Mouse (Mus musculus): Measurements from ENCODE around the gene Acsm3. TPM values are rescaled to one million over a fixed set of nuclear protein-coding genes. Genes with fewer than 3 reads are reported as not detected.

Gene Acsm3
- total RNA-seq, 2 experiments from 2014 or later = 24.0 to 47.6 TPM

GRCm38 (mm10) chr7:119795311-119795710 lies 34.6 kb downstream of the Acsm3 start:
- no peak for DNase-seq

DNA sequence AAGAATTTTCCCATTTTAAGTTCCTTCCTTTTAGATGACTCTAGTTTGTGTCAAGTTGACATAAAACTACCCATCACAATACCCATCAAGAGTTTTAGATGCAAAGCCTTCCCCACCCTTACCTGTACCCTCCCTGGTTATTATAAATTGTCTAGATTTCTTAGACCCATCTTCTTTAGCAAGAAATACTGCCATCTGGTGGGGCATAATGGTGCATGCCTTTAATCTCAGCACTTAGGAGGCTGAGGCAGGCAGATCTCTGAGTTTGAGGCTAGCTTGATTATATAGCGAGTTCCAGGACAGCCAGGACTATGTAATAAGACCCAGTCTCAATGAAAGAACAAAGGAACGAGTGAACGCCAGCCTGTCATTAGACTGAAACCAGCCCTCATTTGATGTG lies 39.8 kb downstream of the Acsm3 start:
- DNase-seq = peak in 1 of 2 experiments; percentile 4

DNA sequence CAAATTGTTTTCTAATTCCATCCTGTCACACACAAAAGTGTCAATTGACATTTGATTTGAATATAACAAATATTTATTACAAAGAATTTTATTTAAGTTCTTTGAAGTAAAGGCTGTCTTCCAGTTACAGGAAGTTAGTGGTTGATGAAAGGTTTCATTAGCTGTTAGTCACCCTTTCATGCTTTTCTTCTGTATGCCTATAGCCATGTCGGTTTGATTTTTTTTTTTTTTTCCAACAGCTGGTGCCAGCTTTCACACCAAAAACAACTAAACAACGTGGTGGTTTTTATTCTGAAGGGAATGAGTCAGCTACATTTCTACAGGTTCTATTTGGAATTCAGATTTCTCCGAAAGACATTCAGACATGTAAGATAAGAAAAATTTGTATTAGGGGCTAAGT lies 40.3 kb downstream of the Acsm3 start:
- DNase-seq = no peak

DNA sequence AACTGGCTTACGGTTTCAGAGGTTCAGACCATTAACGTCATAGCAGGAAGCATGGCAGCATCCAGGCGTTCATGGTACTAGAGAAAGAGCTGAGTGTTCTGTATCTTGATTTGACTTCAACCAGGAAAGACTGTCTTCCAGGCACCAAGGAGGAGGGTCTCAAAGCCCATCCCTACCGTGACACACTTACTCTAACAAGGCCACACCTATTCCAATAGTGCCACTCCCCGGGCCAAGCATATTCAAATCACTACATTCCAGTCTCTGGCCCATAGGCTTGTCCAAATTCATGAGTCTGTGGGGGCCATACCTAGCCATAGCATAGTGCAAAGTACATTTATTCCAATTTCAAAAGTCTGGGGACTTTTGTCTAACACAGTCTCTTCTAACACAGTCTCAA lies 46.7 kb downstream of the Acsm3 start:
- DNase-seq = no peak

DNA sequence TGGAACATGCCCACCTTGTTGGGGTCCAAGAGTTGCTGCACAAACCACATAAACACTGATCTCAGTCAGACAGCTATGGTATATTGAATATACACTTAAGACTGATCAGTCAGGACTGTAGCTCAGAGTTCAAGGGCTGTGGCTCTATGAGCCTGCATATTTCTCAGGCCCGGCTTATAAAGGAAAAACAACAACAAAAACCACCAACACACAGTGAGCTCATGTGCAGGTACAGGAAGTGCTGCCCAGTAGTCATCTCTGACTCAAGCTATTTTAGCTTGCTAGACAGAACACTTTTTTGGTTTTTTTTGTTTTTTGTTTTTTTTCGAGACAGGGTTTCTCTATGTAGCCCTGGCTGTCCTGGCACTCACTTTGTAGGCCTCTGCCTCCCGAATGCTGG lies 48.0 kb downstream of the Acsm3 start:
- no peak for DNase-seq

GRCm38 (mm10) chr7:119835371-119835770 lies 74.6 kb downstream of the Acsm3 start:
- no peak for DNase-seq

DNA sequence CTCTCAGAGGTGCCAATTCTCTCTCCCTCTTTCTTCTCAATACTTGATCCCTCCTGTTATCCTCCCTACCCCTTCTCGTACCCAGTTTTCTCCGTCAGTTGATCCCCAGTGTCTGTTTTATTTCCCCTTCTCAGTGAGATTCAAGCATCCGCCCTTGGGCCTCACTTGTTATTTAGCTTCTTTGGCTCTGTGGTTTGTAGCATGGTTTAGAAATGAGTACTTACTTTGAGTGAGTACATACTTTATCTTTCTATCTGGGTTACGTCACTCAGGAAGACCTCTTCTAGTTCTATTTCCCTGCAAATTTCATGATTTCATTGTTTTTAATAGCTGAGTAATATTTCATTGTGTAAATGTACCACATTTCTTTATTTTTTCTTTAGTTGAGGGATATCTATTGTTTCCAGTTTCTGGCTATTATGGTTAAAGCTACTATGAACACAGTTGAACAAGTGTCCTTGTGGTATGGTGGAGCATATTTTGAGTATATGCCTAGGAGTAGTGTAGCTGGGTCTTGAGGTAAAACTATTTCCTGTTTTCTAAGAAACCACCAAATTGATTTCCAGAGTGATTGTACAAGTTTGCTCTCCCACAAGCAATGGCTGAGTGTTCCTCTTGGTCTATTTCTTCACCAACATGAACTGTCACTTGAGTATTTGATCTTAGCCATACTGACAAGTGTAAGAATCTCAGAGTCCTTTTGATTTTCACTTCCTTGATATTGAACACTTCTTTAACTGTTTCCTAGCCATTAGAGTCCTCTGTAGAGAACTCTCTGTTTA lies 75.5 kb downstream of the Acsm3 start:
- DNase-seq = no peak

Other genes starting within 250 kb of the Acsm3 start
- 1 to 10 TPM; 3.7 to 4.3 TPM for gene Acsm5, start 241.5 kb upstream of the Acsm3 start, total RNA-seq (2021)
- gene Pdilt, start 237.4 kb upstream of the Acsm3 start, total RNA-seq (2021) = not detected
- not detected for gene Acsm2, start 206.6 kb upstream of the Acsm3 start, total RNA-seq (2021)
- gene Acsm1, start 153.9 kb upstream of the Acsm3 start, total RNA-seq (2021) = not detected
- not detected for gene Acsm4, start 70.9 kb upstream of the Acsm3 start, total RNA-seq (2021)
- gene Thumpd1, start 40.1 kb upstream of the Acsm3 start, total RNA-seq (2021) = 10 to 100 TPM; 33.9 to 34.4 TPM
- 1 to 10 TPM; 7.6 to 7.8 TPM for gene Rexo5, start 33.1 kb downstream of the Acsm3 start, total RNA-seq (2021)
- 1 to 10 TPM; 6.7 to 8.8 TPM for gene Eri2, start 33.1 kb downstream of the Acsm3 start, total RNA-seq (2021)
- gene Lyrm1, start 134.9 kb downstream of the Acsm3 start, total RNA-seq (2021) = 1 to 10 TPM; 6.4 to 7.3 TPM
- 10 to 100 TPM; 27.5 to 36.6 TPM for gene Dcun1d3, start 135.4 kb downstream of the Acsm3 start, total RNA-seq (2021)